Mouse (Mus musculus) liver, adult (tissue): ENCODE results near the gene Nlrp4c.

Experiments used
- GATA4 ChIP-seq: IDR thresholded peaks from 2 replicates; pipeline ENCODE4 v1.6.1; 2014; ENCODE audit warnings: mild to moderate bottlenecking, low read length; ENCODE audit not compliant: insufficient replicate concordance

Nlrp4c gene

GRCm38 (mm10) chr7:6044861-6045260, at the start of gene Nlrp4c:
Nlrp4c (plus strand) TSS chr7:6045161.
- no peak for TF ChIP-seq GATA4

GRCm38 (mm10) chr7:6010910-6011309, 34.1 kb upstream of the Nlrp4c start, which contains the start of gene Vmn1r65:
Vmn1r65 (minus strand) TSS chr7:6011010.
- TF ChIP-seq GATA4 = no peak

GRCm38 (mm10) chr7:6119501-6119900, 74.5 kb downstream of the Nlrp4c start:
- no peak for TF ChIP-seq GATA4

GRCm38 (mm10) chr7:6126690-6127448, 81.9 kb downstream of the Nlrp4c start:
- TF ChIP-seq GATA4 = peak; percentile 65; the same call in 1 of the 2 replicates

GRCm38 (mm10) chr7:6130346-6130745, 85.4 kb downstream of the Nlrp4c start:
- TF ChIP-seq GATA4 = no peak

- no peak for TF ChIP-seq GATA4
These were observed 87.7 kb downstream of the Nlrp4c start for GRCm38 (mm10) chr7:6132646-6133045.

GRCm38 (mm10) chr7:6136497-6136896, 91.5 kb downstream of the Nlrp4c start:
- TF ChIP-seq GATA4 = no peak

GRCm38 (mm10) chr7:6139295-6139694, 94.3 kb downstream of the Nlrp4c start:
- no peak for TF ChIP-seq GATA4

- no peak for TF ChIP-seq GATA4
These were observed 99.1 kb downstream of the Nlrp4c start for GRCm38 (mm10) chr7:6143991-6144531.

GRCm38 (mm10) chr7:6145423-6146188, 100.6 kb downstream of the Nlrp4c start:
- no peak for TF ChIP-seq GATA4

GRCm38 (mm10) chr7:6146194-6146981, 101.4 kb downstream of the Nlrp4c start:
- no peak for TF ChIP-seq GATA4

GRCm38 (mm10) chr7:6146982-6147325, 102.0 kb downstream of the Nlrp4c start:
- TF ChIP-seq GATA4 = peak; percentile 79; the same call in 1 of the 2 replicates

GRCm38 (mm10) chr7:6147688-6148087, 102.7 kb downstream of the Nlrp4c start:
- no peak for TF ChIP-seq GATA4

- no peak for TF ChIP-seq GATA4
These were observed 106.3 kb downstream of the Nlrp4c start for GRCm38 (mm10) chr7:6151266-6151665.

GRCm38 (mm10) chr7:6152036-6152435, 107.1 kb downstream of the Nlrp4c start:
- TF ChIP-seq GATA4 = no peak
